Mouse (Mus musculus) thymus, adult 2 months (tissue): Measurements from ENCODE around the gene Actn1. TPM values are rescaled to one million over a fixed set of nuclear protein-coding genes. Genes with fewer than 3 reads are reported as not detected.

ENCODE experiments used
- DNase-seq: peaks from one replicate; pipeline ENCODE4 v3.0.0; 2021
- H3K27ac ChIP-seq: fragments of 200-500 bp; 2 replicates; pipeline ENCODE4 v1.5.1; 2012; ENCODE audit warnings: low read length, control low read depth; ENCODE audit not compliant: control insufficient read depth, insufficient read depth
- H3K27me3 ChIP-seq: fragments of 200-500 bp; 2 replicates; pipeline ENCODE4 v1.6.1; 2012; ENCODE audit warnings: mild to moderate bottlenecking, low read length, moderate library complexity, mixed read lengths; ENCODE audit not compliant: control insufficient read depth, insufficient read depth
- H3K36me3 ChIP-seq: fragments of 200-500 bp; 2 replicates; pipeline ENCODE4 v1.6.1; 2012; ENCODE audit warnings: mild to moderate bottlenecking, low read length, moderate library complexity; ENCODE audit not compliant: control insufficient read depth, insufficient read depth
- H3K4me1 ChIP-seq: fragments of 200-500 bp; replicated peaks from 2 replicates; pipeline ENCODE4 v1.6.1; 2012; ENCODE audit warnings: low read length; ENCODE audit not compliant: control insufficient read depth, insufficient read depth
- H3K4me3 ChIP-seq: fragments of 200-500 bp; 2 replicates; pipeline ENCODE4 v1.5.1; 2012; ENCODE audit warnings: mild to moderate bottlenecking, low read length, control low read depth, moderate library complexity; ENCODE audit not compliant: control insufficient read depth, insufficient read depth
- CTCF ChIP-seq: fragments of 200-500 bp; IDR thresholded peaks from 2 replicates; pipeline ENCODE4 v1.5.1; 2012; ENCODE audit warnings: mild to moderate bottlenecking, control low read depth, low read length, moderate library complexity, borderline replicate concordance; ENCODE audit not compliant: control insufficient read depth, poor library complexity, insufficient read depth; ENCODE audit errors: extremely low read depth
- POLR2A ChIP-seq: fragments of 200-500 bp; IDR thresholded peaks from 2 replicates; pipeline ENCODE4 v1.6.1; 2012; ENCODE audit warnings: mild to moderate bottlenecking, low read length, control low read depth, moderate library complexity; ENCODE audit not compliant: control insufficient read depth, poor library complexity, insufficient read depth; ENCODE audit errors: extremely low read depth
- WGBS: fragments of 180-500 bp; shearing (Covaris S2); methylation state at CpG from one replicate; pipeline ENCODE4 v1.1.7; 2018; 5-methylcytosine and 5-hydroxymethylcytosine counted together
- polyA plus RNA-seq: library from polyadenylated mRNA; depleted of rRNA; stranded (reverse); fragments of >200 nt; gene quantifications from 2 replicates; pipeline ENCODE4 v1.2.3, GENCODE M21; 2012

Actn1 gene
- polyA plus RNA-seq, 1 experiment, result 153 TPM

DNA sequence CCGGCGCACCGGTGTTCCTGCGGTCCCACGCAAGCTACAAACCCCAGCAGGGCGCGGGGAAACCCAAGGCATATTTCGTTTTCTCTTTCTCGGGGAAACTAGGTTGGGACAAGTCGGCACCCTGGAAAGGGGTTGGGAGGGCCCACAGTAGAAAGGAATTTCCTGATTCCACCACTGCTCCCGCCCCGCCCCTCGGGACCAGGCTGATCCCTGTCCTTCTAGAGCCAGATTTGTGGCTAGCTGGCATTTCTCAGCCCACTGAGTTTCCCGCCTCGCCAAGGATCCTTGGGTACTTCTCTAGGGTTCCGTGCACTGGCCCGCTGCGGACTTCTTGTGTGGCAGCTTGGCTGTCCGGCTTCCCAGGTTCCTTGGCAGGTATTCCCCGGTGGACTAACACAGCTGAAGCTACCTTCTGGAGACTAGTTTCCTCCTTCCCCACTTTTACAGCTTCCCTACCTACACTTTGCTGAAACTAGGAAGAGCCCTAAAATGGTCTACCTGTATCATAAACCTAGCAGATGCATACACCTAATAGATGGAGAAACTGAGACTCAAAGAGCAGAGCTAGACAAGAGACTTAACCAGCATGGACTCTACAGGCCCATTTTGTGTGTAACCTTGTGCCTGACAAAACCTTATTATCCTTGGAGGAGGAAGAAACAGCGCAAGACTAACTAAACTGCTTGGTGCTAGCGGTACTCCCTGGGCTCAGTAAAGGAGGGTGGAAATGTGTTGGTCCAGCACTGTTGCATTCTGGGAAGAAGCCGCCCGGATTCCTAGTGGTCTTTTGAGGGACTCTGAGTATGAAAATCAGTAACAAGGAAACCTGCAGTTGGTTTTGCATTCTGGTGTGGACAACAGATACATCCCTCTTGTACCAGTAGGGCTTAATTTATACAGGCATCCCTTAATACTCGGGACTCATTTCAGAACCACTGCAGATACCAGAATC lies 849 bp upstream of the Actn1 start:
- 36% methylated on average over 25 of the region's 25 CpGs for WGBS
- Histone ChIP-seq H3K27ac (peak overlapping the region; percentile 2; the same call in 1 of the 2 replicates), H3K4me1 (peaks cover 34% of the 10 kb centered on the region), H3K36me3 (no peaks in the 10 kb centered on the region), H3K4me3 (peak overlapping the region; percentile 80), H3K27me3 (no peaks in the 10 kb centered on the region)
- no peak for DNase-seq
- TF ChIP-seq CTCF, result no peak

- peak; percentile 80 for DNase-seq
- H3K36me3 ChIP-seq, result no peaks in the 10 kb centered on the region
- H3K4me3 ChIP-seq, result peak overlapping the region; percentile 80
- WGBS, result under 1% methylated on average over 64 of the region's 64 CpGs
- peaks cover 32% of the 10 kb centered on the region for H3K4me1 ChIP-seq
- H3K27ac ChIP-seq, result peak overlapping the region; percentile 85
- no peaks in the 10 kb centered on the region for H3K27me3 ChIP-seq
- TF ChIP-seq POLR2A, result peak; percentile 46
- TF ChIP-seq CTCF, result peak; percentile 80; the same call in 1 of the 2 replicates
Measured at GRCm38 (mm10) chr12:80259216-80260055, 735 bp downstream of the Actn1 start.

- TF ChIP-seq POLR2A (no peak), CTCF (no peak)
- no peaks in the 10 kb centered on the region for H3K27me3 ChIP-seq
- H3K36me3 ChIP-seq, result no peaks in the 10 kb centered on the region
- 2% methylated on average over 22 of the region's 22 CpGs for WGBS
- peak; percentile 42 for DNase-seq
- H3K4me1 ChIP-seq, result peaks cover 31% of the 10 kb centered on the region
- H3K27ac ChIP-seq, result peak overlapping the region; percentile 85
- H3K4me3 ChIP-seq, result peak overlapping the region; percentile 80
Measured at GRCm38 (mm10) chr12:80258520-80259215, 1.5 kb downstream of the Actn1 start.

GRCm38 (mm10) chr12:80251978-80252377 lies 8.2 kb downstream of the Actn1 start:
- Histone ChIP-seq H3K36me3 (no peaks in the 10 kb centered on the region), H3K4me3 (no peak overlapping the region), H3K4me1 (peaks cover 27% of the 10 kb centered on the region), H3K27me3 (no peaks in the 10 kb centered on the region), H3K27ac (no peak overlapping the region)
- DNase-seq, result no peak
- WGBS, result 92% methylated on average over 2 of the region's 2 CpGs
- TF ChIP-seq POLR2A, result no peak
- TF ChIP-seq CTCF, result no peak

DNA sequence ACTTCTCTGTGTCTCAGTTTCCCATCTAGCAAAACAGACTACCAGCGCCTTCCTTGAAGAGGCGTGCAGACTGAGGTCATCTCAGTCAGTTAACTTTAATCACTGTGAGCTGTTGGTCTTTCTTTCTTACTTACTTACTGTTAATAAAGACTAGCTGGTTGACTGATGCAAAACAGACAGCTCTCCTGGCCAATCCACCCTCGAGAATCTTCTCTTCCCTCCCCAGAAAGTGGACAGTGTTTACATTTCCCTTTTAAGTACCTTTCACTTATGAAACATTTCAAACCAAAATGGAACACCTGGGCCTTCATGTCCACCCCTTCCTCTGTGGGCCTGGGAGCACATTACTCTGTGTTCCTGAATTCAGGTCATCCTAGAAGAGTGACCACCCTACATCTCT lies 8.6 kb downstream of the Actn1 start:
- TF ChIP-seq POLR2A, result no peak
- TF ChIP-seq CTCF, result no peak
- Histone ChIP-seq H3K4me3 (no peak overlapping the region), H3K36me3 (no peaks in the 10 kb centered on the region), H3K4me1 (peaks cover 29% of the 10 kb centered on the region), H3K27ac (no peak overlapping the region), H3K27me3 (no peaks in the 10 kb centered on the region)
- WGBS, result 89% methylated on average over 3 of the region's 3 CpGs
- DNase-seq, result no peak

DNA sequence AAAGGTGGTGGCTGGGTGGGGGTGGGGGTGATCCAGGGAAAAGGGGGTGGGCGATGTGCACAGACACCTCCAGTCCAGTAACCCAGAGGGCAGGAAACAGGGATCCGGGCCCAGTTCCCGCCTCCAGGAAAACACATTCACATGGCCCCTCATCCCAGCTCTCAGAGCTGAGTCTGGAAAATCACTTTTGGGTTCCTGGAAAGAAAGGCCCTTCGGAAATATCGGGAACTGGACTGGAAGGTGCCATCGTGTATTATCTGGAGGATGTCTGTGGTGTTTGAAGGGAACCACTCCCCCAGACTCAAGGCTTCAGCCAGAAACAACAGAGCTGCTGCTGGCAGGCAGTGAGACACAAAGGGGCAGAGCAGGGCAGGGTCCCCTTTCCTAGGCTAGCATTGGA lies 10.6 kb downstream of the Actn1 start:
- no peak overlapping the region for H3K27ac ChIP-seq
- 94% methylated on average over 6 of the region's 6 CpGs for WGBS
- no peak for DNase-seq
- no peaks in the 10 kb centered on the region for H3K36me3 ChIP-seq
- no peaks in the 10 kb centered on the region for H3K27me3 ChIP-seq
- TF ChIP-seq POLR2A (no peak), CTCF (no peak)
- no peak overlapping the region for H3K4me3 ChIP-seq
- peaks cover 34% of the 10 kb centered on the region for H3K4me1 ChIP-seq
